Mouse (Mus musculus): Measurements from ENCODE around the gene C130026I21Rik. TPM values are rescaled to one million over a fixed set of nuclear protein-coding genes. Genes with fewer than 3 reads are reported as not detected.
"Not testable (repeated sequence)": the region's sequence is repeated elsewhere in the genome, so short reads cannot be mapped to it uniquely, and the experiment has no call there.

C130026I21Rik gene
- not detected for total RNA-seq (2021)
- long read RNA-seq, experiment 1, partial matches to known transcripts, result 0 of 1 reads
- long read RNA-seq, experiment 1, other reads (novel, unspliced or antisense), result 1 of 1 reads
- long read RNA-seq, experiment 2, result 0 reads

GRCm38 (mm10) chr1:85270466-85270865, at the start of gene C130026I21Rik:
C130026I21Rik (minus strand) TSS chr1:85270566.
- DNase-seq; intact Hi-C loops (cut with DNase I): not testable (repeated sequence)

DNA sequence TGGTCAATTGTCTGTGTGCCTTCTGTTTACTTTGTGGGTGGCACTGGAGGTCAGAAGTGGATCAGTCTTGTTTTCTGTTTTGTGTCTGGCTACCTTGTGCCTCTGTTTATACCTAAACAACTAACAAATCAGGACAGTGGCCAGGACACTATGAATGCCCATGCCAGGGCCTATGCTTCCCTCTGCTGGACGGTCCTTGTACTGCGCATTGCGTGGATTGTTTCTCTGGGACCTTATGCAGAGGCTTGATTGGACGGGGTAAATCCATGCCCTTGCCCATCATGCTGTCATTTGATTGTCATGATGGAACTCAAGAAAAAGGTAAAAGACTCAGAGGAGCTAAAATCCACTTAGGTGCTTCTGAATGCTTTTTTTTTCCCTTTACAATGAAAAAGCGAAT, 16.7 kb upstream of the C130026I21Rik start:
- intact Hi-C loops (cut with DNase I), result not testable (repeated sequence)

DNA sequence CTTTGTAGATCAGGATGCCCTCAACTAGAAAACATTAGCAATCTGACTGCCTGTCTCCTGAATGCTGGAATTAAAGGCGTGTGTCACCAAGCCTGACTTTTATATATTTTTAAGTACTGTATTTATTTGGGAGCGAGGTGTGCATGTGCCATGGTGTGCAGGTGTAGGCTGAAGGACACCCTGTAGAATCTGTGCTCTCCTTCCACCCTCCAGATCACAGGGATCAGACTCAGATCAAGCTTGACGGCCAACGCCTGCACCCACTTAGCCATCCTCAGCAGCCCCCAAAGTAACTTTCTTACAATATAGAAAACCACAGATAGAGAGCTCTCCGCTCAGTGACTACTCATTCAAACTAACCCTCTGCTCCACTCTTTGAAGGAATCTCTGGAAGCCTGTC, 6.1 kb upstream of the C130026I21Rik start:
- intact Hi-C loops (cut with DNase I), result not testable (repeated sequence)

More for the DNA sequence above, 16.7 kb upstream of the C130026I21Rik start:
- DNase-seq, result not testable (repeated sequence)

GRCm38 (mm10) chr1:85258634-85259033, 11.7 kb downstream of the C130026I21Rik start:
- peak; percentile 28 to 38 for DNase-seq
- intact Hi-C loops (cut with DNase I), result not testable (repeated sequence)

More for the DNA sequence above, 6.1 kb upstream of the C130026I21Rik start:
- DNase-seq, result not testable (repeated sequence)

DNA sequence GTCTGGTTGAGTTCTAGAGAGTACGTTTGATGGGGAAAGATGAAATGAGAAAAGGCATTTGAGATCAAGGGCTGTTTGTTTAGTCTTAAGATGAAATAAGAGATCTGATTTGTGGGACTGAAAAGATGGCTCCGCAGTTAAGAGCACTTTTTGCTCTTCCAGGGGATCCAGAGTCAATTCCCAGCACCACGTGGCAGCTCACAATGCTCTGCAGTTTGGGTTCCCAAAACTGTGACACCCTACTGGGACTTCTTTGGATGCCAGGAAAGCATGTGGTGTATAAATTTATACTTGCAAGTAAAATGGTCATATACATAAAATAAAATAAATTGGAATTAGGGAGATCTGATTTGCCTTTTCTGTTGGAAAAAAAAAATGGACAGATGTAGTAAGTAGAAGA, 15.1 kb downstream of the C130026I21Rik start:
- DNase-seq; intact Hi-C loops (cut with DNase I): not testable (repeated sequence)

DNA sequence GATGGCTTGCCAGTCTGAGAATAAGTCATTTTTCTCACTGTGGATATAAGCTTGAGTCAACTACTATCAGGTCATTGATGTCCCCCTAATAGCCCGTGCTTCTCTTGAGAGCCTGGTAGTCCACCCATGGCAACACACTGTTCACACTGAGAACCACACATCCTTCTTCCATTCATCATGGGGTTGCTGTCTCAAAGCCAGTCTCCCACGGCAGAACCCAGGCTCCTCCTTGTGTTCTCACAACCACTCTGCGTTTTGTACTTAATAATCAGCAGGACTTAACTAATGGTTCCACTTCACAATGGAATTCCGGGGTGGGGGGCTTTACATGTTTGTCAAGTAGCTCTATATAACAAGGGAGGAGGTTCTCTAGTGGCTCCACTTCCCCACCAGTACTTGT, 19.2 kb downstream of the C130026I21Rik start:
- intact Hi-C loops (cut with DNase I); DNase-seq: not testable (repeated sequence)

DNA sequence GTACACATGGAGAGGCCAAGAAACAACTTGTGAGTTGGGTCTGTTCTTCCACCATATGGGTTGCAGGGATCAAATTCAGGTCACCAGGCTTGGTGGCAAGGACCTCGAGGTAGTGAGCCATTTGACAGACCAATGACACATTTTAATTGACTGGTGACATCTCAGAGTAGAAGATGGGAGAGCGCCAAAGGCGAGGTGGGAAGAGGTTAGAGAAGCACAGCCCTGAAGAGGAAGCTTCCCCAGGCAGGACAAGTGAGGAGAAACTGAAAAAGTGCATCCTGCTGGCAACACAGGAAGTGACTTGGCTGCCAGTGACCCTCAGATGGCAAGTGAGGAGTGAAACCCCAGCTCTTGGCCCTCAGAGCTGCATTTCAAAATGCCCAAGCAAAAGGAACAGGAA, 21.4 kb downstream of the C130026I21Rik start:
- DNase-seq, result peak in 1 of 2 experiments; percentile 36
- intact Hi-C loops (cut with DNase I), result not testable (repeated sequence)

GRCm38 (mm10) chr1:85246776-85247460, 23.4 kb downstream of the C130026I21Rik start:
- intact Hi-C loops (cut with DNase I), result not testable (repeated sequence)
- peak in 1 of 2 experiments; percentile 24 for DNase-seq

- intact Hi-C loops (cut with DNase I); DNase-seq: not testable (repeated sequence)
These were observed 24.1 kb downstream of the C130026I21Rik start for GRCm38 (mm10) chr1:85246266-85246665.

GRCm38 (mm10) chr1:85244941-85245340, 25.4 kb downstream of the C130026I21Rik start:
- intact Hi-C loops (cut with DNase I); DNase-seq: not testable (repeated sequence)

- DNase-seq, result not testable (repeated sequence)
These were observed 27.3 kb downstream of the C130026I21Rik start for GRCm38 (mm10) chr1:85243023-85243422.

DNA sequence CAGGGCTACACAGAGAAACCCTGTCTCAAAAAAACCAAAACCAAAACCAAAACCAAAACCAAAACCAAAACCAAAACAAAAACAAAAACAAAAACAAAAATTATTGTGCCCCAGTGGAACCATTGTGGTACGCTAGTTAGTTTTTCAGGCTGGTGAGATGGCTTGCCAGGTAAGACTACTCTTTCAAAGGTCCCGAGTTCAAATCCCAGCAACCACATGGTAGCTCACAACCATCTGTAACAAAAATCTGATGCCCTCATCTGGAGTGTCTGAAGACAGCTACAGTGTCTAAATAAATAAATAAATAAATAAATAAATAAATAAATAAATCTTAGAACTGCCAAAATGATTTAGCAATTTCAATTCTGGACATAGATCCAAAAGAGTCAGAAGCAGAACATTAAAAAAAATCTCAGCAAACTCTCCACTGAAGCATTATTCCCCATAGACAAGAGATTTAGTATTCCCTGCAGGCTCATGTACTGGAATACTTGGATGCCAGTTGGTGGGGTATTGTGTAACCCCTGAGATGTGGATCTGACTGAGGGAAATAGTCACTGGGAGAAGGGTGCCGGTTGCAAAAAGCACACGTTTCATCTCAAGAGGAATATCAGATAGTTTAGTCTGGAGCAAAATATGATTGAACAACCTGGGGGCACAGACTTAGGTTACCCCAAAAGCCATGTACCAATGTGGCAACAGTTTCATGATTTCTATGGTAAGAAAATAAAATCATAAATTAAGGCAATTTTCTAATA, 31.2 kb downstream of the C130026I21Rik start:
- DNase-seq; intact Hi-C loops (cut with DNase I): not testable (repeated sequence)

More at GRCm38 (mm10) chr1:85243023-85243422, 27.3 kb downstream of the C130026I21Rik start:
- intact Hi-C loops (cut with DNase I), result not testable (repeated sequence)

DNA sequence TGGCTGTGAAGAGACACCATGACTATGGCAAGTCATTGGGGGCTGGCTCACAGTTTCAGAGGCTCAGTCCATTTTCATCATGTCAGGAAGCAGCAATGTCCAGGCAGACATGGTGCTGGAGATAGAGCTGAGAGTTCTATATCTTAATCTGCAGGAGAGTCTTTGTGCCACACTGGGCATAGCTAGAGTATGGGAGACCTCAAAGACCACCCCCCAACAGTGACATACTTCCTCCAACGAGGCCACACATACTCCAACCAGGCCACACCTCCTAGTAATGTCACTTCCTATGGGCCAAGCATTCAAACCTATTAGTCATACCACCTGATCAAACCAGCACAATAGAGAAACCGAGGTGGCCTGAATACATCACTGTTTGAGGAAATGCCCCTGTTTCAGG, 63.8 kb downstream of the C130026I21Rik start:
- intact Hi-C loops (cut with DNase I); DNase-seq: not testable (repeated sequence)

DNA sequence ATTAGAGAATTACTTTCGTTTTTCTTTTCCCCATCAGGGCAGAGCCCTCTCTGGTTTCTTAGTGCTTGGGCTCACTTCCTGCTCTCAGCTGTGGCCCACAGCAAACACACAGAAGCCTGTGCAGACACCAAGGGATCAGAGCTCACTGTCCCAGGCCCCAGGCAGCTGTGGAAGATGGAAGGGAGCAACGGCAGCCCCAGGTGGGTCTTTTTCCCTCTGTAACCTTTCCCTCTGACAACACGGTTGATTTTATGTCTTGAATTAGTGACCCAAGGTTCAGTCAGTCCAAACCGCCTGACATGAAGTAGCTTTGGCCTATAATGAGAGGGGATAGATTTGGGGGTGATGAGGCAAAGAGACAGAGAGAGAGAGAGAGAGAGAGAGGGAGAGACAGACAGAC, 70.8 kb downstream of the C130026I21Rik start:
- intact Hi-C loops (cut with DNase I); DNase-seq: not testable (repeated sequence)

DNA sequence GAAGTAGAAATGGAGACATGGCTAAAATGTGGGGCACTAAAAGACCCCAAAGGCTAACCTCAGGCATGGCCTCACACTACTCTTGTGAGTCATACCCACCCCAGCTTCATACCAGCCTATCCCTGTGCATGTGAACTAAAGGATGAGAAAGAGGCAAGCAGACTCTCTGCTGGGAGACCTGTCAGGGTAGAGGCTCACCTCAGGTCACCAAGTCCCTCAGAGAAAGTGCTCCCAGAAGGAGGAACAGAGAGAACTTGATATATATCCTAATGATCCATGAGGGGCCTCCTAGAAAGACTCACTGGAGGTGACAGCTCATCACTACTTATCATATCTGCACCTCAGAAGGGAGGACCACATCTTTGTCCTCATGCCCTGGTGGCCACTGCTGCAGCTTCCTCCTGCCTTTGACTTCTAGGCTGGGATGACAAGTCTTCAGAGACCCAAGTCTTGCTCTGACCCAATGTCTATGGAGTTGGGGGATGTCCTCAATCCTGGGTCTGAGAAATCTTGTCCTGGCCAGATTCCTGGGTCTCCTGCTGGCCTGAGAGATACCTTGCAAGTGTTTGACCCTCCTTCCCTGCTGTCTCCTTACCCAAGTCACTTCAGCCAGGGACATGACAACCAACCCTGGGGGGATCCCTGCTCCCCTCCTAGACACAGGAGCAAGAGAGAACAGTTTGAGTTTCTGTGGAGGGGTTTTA, 71.6 kb downstream of the C130026I21Rik start:
- intact Hi-C loops (cut with DNase I); DNase-seq: not testable (repeated sequence)

DNA sequence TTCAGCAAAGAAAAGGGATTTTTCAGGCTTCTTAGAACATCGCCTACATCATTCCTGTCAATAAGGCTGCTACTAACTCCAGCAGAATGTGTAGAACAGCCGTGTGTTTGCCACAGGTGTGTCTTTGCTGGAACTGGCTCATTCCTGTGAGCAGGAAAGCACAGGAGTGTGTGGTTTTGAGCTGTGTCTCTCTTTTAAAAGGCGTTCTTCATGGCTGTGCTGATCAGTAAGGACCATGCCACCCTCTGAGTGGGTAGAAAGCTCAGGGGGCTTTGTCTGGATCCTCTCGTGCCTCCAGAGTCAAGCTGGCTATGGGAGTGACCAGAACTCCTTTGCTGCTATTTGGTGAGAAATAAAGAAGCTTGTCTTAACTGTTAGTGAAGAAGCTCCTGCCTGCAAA, 73.6 kb downstream of the C130026I21Rik start:
- intact Hi-C loops (cut with DNase I), result not testable (repeated sequence)

DNA sequence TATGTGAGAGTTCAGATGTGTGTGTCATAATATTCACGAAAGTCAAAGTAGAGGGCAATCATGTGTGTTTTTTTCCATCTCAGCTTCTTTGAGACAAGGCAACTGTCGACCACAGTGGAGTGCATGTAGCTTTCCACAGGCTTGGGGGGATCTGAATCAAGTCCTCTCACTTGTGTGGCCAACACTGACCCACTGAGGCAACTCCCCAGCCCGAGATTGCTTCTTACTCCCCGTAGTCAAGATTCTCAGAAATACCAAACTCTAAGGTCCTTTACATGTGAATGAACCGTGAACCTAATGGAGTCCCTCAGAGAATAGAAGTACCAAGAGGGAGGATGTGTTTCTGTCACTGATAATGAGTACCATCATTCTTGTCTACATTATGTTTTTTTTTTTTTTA, 76.6 kb downstream of the C130026I21Rik start:
- DNase-seq; intact Hi-C loops (cut with DNase I): not testable (repeated sequence)

More for the DNA sequence above, 73.6 kb downstream of the C130026I21Rik start:
- DNase-seq, result not testable (repeated sequence)

- DNase-seq; intact Hi-C loops (cut with DNase I): not testable (repeated sequence)
These were observed 88.4 kb downstream of the C130026I21Rik start for GRCm38 (mm10) chr1:85181981-85182380.

- intact Hi-C loops (cut with DNase I); DNase-seq: not testable (repeated sequence)
These were observed 91.4 kb downstream of the C130026I21Rik start for GRCm38 (mm10) chr1:85178971-85179370.

DNA sequence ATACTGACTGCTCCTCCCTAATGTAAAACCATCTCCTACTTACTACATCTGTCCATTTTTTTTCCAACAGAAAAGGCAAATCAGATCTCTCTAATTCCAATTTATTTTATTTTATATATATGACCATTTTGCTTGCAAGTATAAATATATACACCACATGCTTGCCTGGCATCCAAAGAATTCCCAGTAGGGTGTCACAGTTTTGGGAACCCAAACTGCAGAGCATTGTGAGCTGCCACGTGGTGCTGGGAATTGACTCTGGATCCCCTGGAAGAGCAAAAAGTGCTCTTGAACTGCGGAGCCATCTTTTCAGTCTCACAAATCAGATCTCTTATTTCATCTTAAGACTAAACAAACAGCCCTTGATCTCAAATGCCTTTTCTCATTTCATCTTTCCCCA, 107.5 kb downstream of the C130026I21Rik start:
- intact Hi-C loops (cut with DNase I); DNase-seq: not testable (repeated sequence)

Data from gastrocnemius, postnatal 36 days (tissue).